Mouse (Mus musculus) MEL (cell line): ENCODE results near the gene Adh1. TPM values are rescaled to one million over a fixed set of nuclear protein-coding genes. Genes with fewer than 3 reads are reported as not detected.

Source experiments
- DNase-seq: peaks from one replicate; pipeline ENCODE4 v3.0.0; 2011; ENCODE audit warnings: low read depth, low spot score
- H3K27ac ChIP-seq: 2 replicates; pipeline ENCODE4 v1.5.1; 2012; ENCODE audit warnings: low read depth, mild to moderate bottlenecking, control low read depth, low read length, moderate library complexity; ENCODE audit not compliant: control insufficient read depth
- H3K27me3 ChIP-seq, 2 experiments: fragments of 150-350 bp in 1 of 2; sonication (generic) in 1 of 2; 2 replicates each; pipeline ENCODE4 v1.6.1; 2012; ENCODE audit warnings: low read length in 2 of 2, mild to moderate bottlenecking in 2 of 2, improper control_type of control experiment in 1 of 2, moderate library complexity in 1 of 2; ENCODE audit not compliant: insufficient read depth in 2 of 2, control insufficient read depth in 1 of 2
- H3K36me3 ChIP-seq, 2 experiments: 2 replicates each; pipeline ENCODE4 v1.6.1; 2012 to 2014; ENCODE audit warnings: low read length in 2 of 2, improper control_type of control experiment in 1 of 2, inconsistent platforms in 1 of 2, mild to moderate bottlenecking in 1 of 2; ENCODE audit not compliant: insufficient read depth in 2 of 2, control insufficient read depth in 1 of 2
- H3K4me1 ChIP-seq, 2 experiments: fragments of 150-350 bp in 1 of 2; sonication (generic) in 1 of 2; 2 replicates each; pipeline ENCODE4 v1.6.1; 2012; ENCODE audit warnings: low read length in 2 of 2, improper control_type of control experiment in 1 of 2, mild to moderate bottlenecking in 1 of 2; ENCODE audit not compliant: insufficient read depth in 2 of 2, control insufficient read depth in 1 of 2
- H3K4me3 ChIP-seq, 2 experiments: fragments of 150-350 bp in 1 of 2; sonication (generic) in 1 of 2; 2 replicates each; pipeline ENCODE4 v1.5.1; 2012; ENCODE audit warnings: low read depth in 2 of 2, low read length in 2 of 2, mild to moderate bottlenecking in 2 of 2, moderate library complexity in 2 of 2, control low read depth in 1 of 2, improper control_type of control experiment in 1 of 2; ENCODE audit not compliant: control insufficient read depth in 1 of 2, insufficient read depth in 1 of 2
- H3K79me2 ChIP-seq: 2 replicates; pipeline ENCODE4 v1.6.1; 2012; ENCODE audit warnings: mild to moderate bottlenecking, low read length, moderate library complexity; ENCODE audit not compliant: control insufficient read depth, poor library complexity, insufficient read depth
- H3K9ac ChIP-seq: 2 replicates; pipeline ENCODE4 v1.6.1; 2012; ENCODE audit warnings: low read depth, mild to moderate bottlenecking, control low read depth, low read length, moderate library complexity; ENCODE audit not compliant: control insufficient read depth, poor library complexity, severe bottlenecking
- H3K9me3 ChIP-seq: fragments of 150-350 bp; sonication (generic); replicated peaks from 2 replicates; pipeline ENCODE4 v1.6.1; 2012; ENCODE audit warnings: mild to moderate bottlenecking, low read length, improper control_type of control experiment, moderate library complexity; ENCODE audit not compliant: insufficient read depth
- CHD2 ChIP-seq: IDR thresholded peaks from 2 replicates; pipeline ENCODE4 v1.6.1; 2011; ENCODE audit warnings: low read length, improper control_type of control experiment
- E2F4 ChIP-seq: IDR thresholded peaks from 2 replicates; pipeline ENCODE4 v1.6.1; 2011; ENCODE audit warnings: low read depth, low read length, improper control_type of control experiment, borderline replicate concordance
- ELF1 ChIP-seq: IDR thresholded peaks from 2 replicates; pipeline ENCODE4 v1.6.1; 2014; ENCODE audit warnings: low read depth, mild to moderate bottlenecking, inconsistent platforms, low read length, improper control_type of control experiment, moderate library complexity
- ETS1 ChIP-seq: IDR thresholded peaks from 2 replicates; pipeline ENCODE4 v1.6.1; 2012; ENCODE audit warnings: low read depth, mild to moderate bottlenecking, inconsistent platforms, low read length, improper control_type of control experiment, moderate library complexity
- GABPA ChIP-seq: IDR thresholded peaks from 2 replicates; pipeline ENCODE4 v1.6.1; 2012; ENCODE audit warnings: low read depth, mild to moderate bottlenecking, inconsistent platforms, low read length, improper control_type of control experiment, moderate library complexity
- MAFK ChIP-seq: IDR thresholded peaks from 2 replicates; pipeline ENCODE4 v1.6.1; 2011; ENCODE audit warnings: low read depth, mild to moderate bottlenecking, low read length, improper control_type of control experiment, borderline replicate concordance
- MAX ChIP-seq: IDR thresholded peaks from 2 replicates; pipeline ENCODE4 v1.6.1; 2011; ENCODE audit warnings: low read length, improper control_type of control experiment
- MYB ChIP-seq: IDR thresholded peaks from 2 replicates; pipeline ENCODE4 v1.6.1; 2011; ENCODE audit warnings: mild to moderate bottlenecking, low read depth, low read length, improper control_type of control experiment
- NELFE ChIP-seq: IDR thresholded peaks from 2 replicates; pipeline ENCODE4 v1.6.1; 2011; ENCODE audit warnings: low read depth, low read length, improper control_type of control experiment
- NRF1 ChIP-seq: IDR thresholded peaks from 2 replicates; pipeline ENCODE4 v1.6.1; 2014; ENCODE audit warnings: low read depth, mild to moderate bottlenecking, inconsistent platforms, low read length, improper control_type of control experiment, moderate library complexity; ENCODE audit not compliant: poor library complexity, insufficient read depth, severe bottlenecking
- POLR2A ChIP-seq, 2 experiments: IDR thresholded peaks; 2 replicates each; pipeline ENCODE4 v1.6.1; 2011 to 2012; ENCODE audit warnings: low read length in 2 of 2, mild to moderate bottlenecking in 2 of 2, control low read depth in 1 of 2, improper control_type of control experiment in 1 of 2, low read depth in 1 of 2, moderate library complexity in 1 of 2; ENCODE audit not compliant: control insufficient read depth in 1 of 2, insufficient read depth in 1 of 2, poor library complexity in 1 of 2
- POLR2AphosphoS2 ChIP-seq: IDR thresholded peaks from 2 replicates; pipeline ENCODE4 v1.6.1; 2011; ENCODE audit warnings: low read length, improper control_type of control experiment
- POLR2AphosphoS5 ChIP-seq: IDR thresholded peaks from 2 replicates; pipeline ENCODE4 v1.6.1; 2012; ENCODE audit warnings: low read depth, borderline replicate concordance, mild to moderate bottlenecking, inconsistent platforms, low read length, moderate library complexity, mixed read lengths
- RAD21 ChIP-seq: IDR thresholded peaks from 2 replicates; pipeline ENCODE4 v1.6.1; 2011; ENCODE audit warnings: mild to moderate bottlenecking, low read depth, low read length, improper control_type of control experiment
- RCOR1 ChIP-seq: IDR thresholded peaks from 2 replicates; pipeline ENCODE4 v1.6.1; 2012; ENCODE audit warnings: low read depth, mild to moderate bottlenecking, inconsistent platforms, low read length, improper control_type of control experiment
- SIN3A ChIP-seq: IDR thresholded peaks from 2 replicates; pipeline ENCODE4 v1.6.1; 2012; ENCODE audit warnings: low read length, improper control_type of control experiment, inconsistent platforms
- SMC3 ChIP-seq: IDR thresholded peaks from 2 replicates; pipeline ENCODE4 v1.6.1; 2011; ENCODE audit warnings: low read depth, low read length, improper control_type of control experiment
- TAL1 ChIP-seq: IDR thresholded peaks from 2 replicates; pipeline ENCODE4 v1.6.1; 2012; ENCODE audit warnings: mild to moderate bottlenecking, inconsistent platforms, low read length, moderate library complexity, mixed read lengths
- TCF12 ChIP-seq: IDR thresholded peaks from 2 replicates; pipeline ENCODE4 v1.6.1; 2014; ENCODE audit warnings: low read depth, mild to moderate bottlenecking, inconsistent platforms, low read length, improper control_type of control experiment, moderate library complexity
- UBTF ChIP-seq: IDR thresholded peaks from 2 replicates; pipeline ENCODE4 v1.6.1; 2012; ENCODE audit warnings: low read depth, mild to moderate bottlenecking, inconsistent platforms, low read length, improper control_type of control experiment, moderate library complexity, borderline replicate concordance; ENCODE audit not compliant: insufficient read depth
- USF1 ChIP-seq: IDR thresholded peaks from 2 replicates; pipeline ENCODE4 v1.6.1; 2014; ENCODE audit warnings: low read depth, mild to moderate bottlenecking, inconsistent platforms, low read length, improper control_type of control experiment, moderate library complexity
- USF2 ChIP-seq, 2 experiments: IDR thresholded peaks; 2 replicates each; pipeline ENCODE4 v1.6.1; 2011 to 2012; ENCODE audit warnings: improper control_type of control experiment in 2 of 2, low read length in 2 of 2, borderline replicate concordance in 1 of 2, inconsistent platforms in 1 of 2, low read depth in 1 of 2, mild to moderate bottlenecking in 1 of 2; ENCODE audit not compliant: insufficient read depth in 1 of 2
- ZKSCAN1 ChIP-seq: IDR thresholded peaks from 2 replicates; pipeline ENCODE4 v1.6.1; 2012; ENCODE audit warnings: low read depth, mild to moderate bottlenecking, inconsistent platforms, low read length, improper control_type of control experiment, moderate library complexity
- ZMIZ1 ChIP-seq: IDR thresholded peaks from 2 replicates; pipeline ENCODE4 v1.6.1; 2012; ENCODE audit warnings: low read depth, mild to moderate bottlenecking, inconsistent platforms, low read length, improper control_type of control experiment, moderate library complexity
- ZNF384 ChIP-seq: IDR thresholded peaks from 2 replicates; pipeline ENCODE4 v1.6.1; 2012; ENCODE audit warnings: low read depth, mild to moderate bottlenecking, inconsistent platforms, low read length, improper control_type of control experiment
- polyA plus RNA-seq, 2 experiments: library from polyadenylated mRNA; stranded (reverse) in 1 of 2; unstranded in 1 of 2; fragments of >175 nt in 1 of 2; fragments of >200 nt in 1 of 2; gene quantifications; 2 replicates each; pipeline versions ENCODE4 v1.2.1 to v1.2.4; 2012; ENCODE audit warnings: low replicate concordance in 2 of 2, low read depth in 1 of 2; ENCODE audit not compliant: insufficient read length in 2 of 2, insufficient read depth in 1 of 2, missing spikeins in 1 of 2
- total RNA-seq: library from RNA; depleted of rRNA; stranded (reverse); fragments of 300-350 nt; gene quantifications from 2 replicates; pipeline ENCODE4 v1.2.3, GENCODE M21; 2012

Gene Adh1
- total and polyA plus RNA-seq, 3 experiments: 0.15 TPM; not detected in 2

GRCm38 (mm10) chr3:138290672-138291071 is 29.9 kb downstream of the Adh1 start:
- TF ChIP-seq POLR2A (IDR thresholded peaks at IDR 0.05; ENCODE audit: control insufficient read depth in 1 of 2, insufficient read depth in 1 of 2, low read depth in 1 of 2, low read length in 2 of 2, poor library complexity in 1 of 2): no peak
- no peak for TF ChIP-seq USF1
- TF ChIP-seq SIN3A: no peak
- no peak for TF ChIP-seq CHD2
- TF ChIP-seq ELF1: no peak
- no peak for TF ChIP-seq TCF12
- TF ChIP-seq UBTF: no peak
- Histone ChIP-seq H3K27me3 (peaks cover 0 to 9% of the 10 kb centered on the region in 2 experiments; a peak in 3 of 4 replicates), H3K27ac (no peak overlapping the region), H3K36me3 (no peaks in the 10 kb centered on the region), H3K79me2 (no peaks in the 10 kb centered on the region), H3K4me3 (no peak overlapping the region), H3K9me3 (no peaks in the 10 kb centered on the region), H3K4me1 (no peaks in the 10 kb centered on the region), H3K9ac (no peak overlapping the region)
- DNase-seq: no peak

- no peak for DNase-seq
- no peak overlapping the region for H3K9ac ChIP-seq
- no peaks in the 10 kb centered on the region for H3K79me2 ChIP-seq
Measured at GRCm38 (mm10) chr3:138291529-138292117, 30.8 kb downstream of the Adh1 start.

GRCm38 (mm10) chr3:138293298-138293895 is 32.6 kb downstream of the Adh1 start:
- Histone ChIP-seq H3K36me3 (no peaks in the 10 kb centered on the region), H3K4me3 (no peak overlapping the region), H3K9ac (no peak overlapping the region), H3K4me1 (no peaks in the 10 kb centered on the region), H3K27me3 (peaks cover 0 to 6% of the 10 kb centered on the region in 2 experiments; a peak in 2 of 4 replicates), H3K79me2 (no peaks in the 10 kb centered on the region), H3K27ac (no peak overlapping the region), H3K9me3 (no peaks in the 10 kb centered on the region)
- DNase-seq: no peak
- no peak for TF ChIP-seq NELFE
- TF ChIP-seq TCF12: no peak
- TF ChIP-seq SMC3: no peak
- no peak for TF ChIP-seq RCOR1
- TF ChIP-seq GABPA: no peak
- no peak for TF ChIP-seq MAFK
- TF ChIP-seq ZNF384: no peak
- TF ChIP-seq POLR2AphosphoS2: no peak
- no peak for TF ChIP-seq ZMIZ1
- no peak for TF ChIP-seq RAD21
- TF ChIP-seq MYB: no peak
- no peak for TF ChIP-seq ZKSCAN1
- TF ChIP-seq USF1: no peak
- no peak for TF ChIP-seq NRF1
- no peak for TF ChIP-seq MAX
- TF ChIP-seq POLR2AphosphoS5: no peak
- TF ChIP-seq, all 39 proteins: peak for 0

More at GRCm38 (mm10) chr3:138291529-138292117, 30.8 kb downstream of the Adh1 start:
- H3K27ac ChIP-seq: no peak overlapping the region
- TF ChIP-seq USF2 (IDR thresholded peaks at IDR 0.05; ENCODE audit: borderline replicate concordance in 1 of 2, insufficient read depth in 1 of 2, low read depth in 1 of 2, low read length in 2 of 2): no peak
- no peak for TF ChIP-seq USF1
- no peak for TF ChIP-seq SMC3
- no peak for TF ChIP-seq RAD21
- no peak for TF ChIP-seq ETS1
- TF ChIP-seq ZNF384: no peak
- TF ChIP-seq ZMIZ1: no peak
- TF ChIP-seq TAL1: no peak
- no peak for TF ChIP-seq TCF12
- TF ChIP-seq E2F4: no peak
- TF ChIP-seq RCOR1: no peak
- TF ChIP-seq ZKSCAN1: no peak
- H3K4me1 ChIP-seq: no peaks in the 10 kb centered on the region
- no peaks in the 10 kb centered on the region for H3K9me3 ChIP-seq
- H3K27me3 ChIP-seq: peaks cover 0 to 7% of the 10 kb centered on the region in 2 experiments; a peak in 2 of 4 replicates
- no peaks in the 10 kb centered on the region for H3K36me3 ChIP-seq
- H3K4me3 ChIP-seq: no peak overlapping the region
